Mouse (Mus musculus) kidney, postnatal 14 days (tissue): ENCODE measurements around the gene Map2k6.

ENCODE experiments used
- DNase-seq: peaks from one replicate; pipeline ENCODE4 v3.0.0; 2022; ENCODE audit warnings: mixed read lengths

Gene Map2k6

DNA sequence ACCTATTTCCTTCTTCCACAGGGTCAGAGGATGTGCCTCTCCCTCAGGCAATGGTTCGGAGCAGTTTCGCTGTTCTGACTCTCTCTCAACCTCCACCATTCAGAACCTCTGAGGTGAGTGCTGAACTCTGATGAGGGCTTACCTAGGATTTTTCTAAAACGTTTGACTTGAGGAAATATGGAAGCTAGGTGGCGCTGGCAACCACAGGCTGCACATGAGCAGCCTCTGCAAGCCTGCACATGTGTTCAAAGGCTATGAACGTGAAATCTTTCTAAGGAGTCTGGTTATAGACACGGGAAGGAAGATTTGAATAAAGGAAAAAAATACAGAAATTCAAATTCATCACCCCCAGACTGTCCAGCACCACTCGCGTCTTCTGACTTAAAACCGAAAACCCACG, 173.6 kb downstream of the Map2k6 start:
- DNase-seq, result peak; percentile 58
